Mouse (Mus musculus): ENCODE data around the gene Usp36. TPM values are rescaled to one million over a fixed set of nuclear protein-coding genes. Genes with fewer than 3 reads are reported as not detected.

Gene Usp36
- polyA plus RNA-seq, 1 experiment: 3.9 TPM

DNA sequence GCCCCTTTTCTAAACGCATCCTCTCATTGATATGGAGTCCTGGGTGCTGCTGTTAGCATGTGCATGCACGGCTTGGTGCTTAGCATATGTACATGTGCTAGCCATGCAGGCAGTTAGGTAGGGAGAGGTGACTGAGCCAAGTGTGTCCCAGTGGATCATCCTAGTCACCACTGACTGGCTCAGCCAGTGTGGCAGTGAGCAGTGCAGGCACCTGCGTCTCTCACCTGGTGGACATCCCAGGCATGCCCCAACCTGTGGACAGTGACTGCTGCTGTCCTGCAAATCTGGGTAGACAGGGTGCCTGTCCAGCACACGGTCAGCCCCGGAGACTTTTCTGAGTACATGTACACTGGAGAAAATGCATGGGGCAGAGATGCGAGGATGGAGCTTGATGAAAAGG lies 38.5 kb upstream of the Usp36 start:
- Histone ChIP-seq H3K4me3 (ENCODE audit: control insufficient read depth, low read depth, low read length) (no peak overlapping the region), H3K36me3 (ENCODE audit: control insufficient read depth, insufficient read depth, low read length) (no peaks in the 10 kb centered on the region), H3K27me3 (ENCODE audit: control insufficient read depth, insufficient read depth, low read length) (no peaks in the 10 kb centered on the region), H3K27ac (ENCODE audit: control insufficient read depth, insufficient read depth, low read depth, low read length) (0 out of 2 replicates have a peak overlapping the region, but pooled peaks have one; percentile 5), H3K4me1 (ENCODE audit: control insufficient read depth, insufficient read depth, low read length) (peaks cover 26% of the 10 kb centered on the region)
- TF ChIP-seq CTCF (IDR thresholded peaks at IDR 0.05; ENCODE audit: control insufficient read depth, insufficient read depth, insufficient replicate concordance, low read depth, low read length) (no peak; the same call in 1 of the 2 replicates), POLR2A (IDR thresholded peaks at IDR 0.05; ENCODE audit: control insufficient read depth, low read depth, low read length) (no peak)

DNA sequence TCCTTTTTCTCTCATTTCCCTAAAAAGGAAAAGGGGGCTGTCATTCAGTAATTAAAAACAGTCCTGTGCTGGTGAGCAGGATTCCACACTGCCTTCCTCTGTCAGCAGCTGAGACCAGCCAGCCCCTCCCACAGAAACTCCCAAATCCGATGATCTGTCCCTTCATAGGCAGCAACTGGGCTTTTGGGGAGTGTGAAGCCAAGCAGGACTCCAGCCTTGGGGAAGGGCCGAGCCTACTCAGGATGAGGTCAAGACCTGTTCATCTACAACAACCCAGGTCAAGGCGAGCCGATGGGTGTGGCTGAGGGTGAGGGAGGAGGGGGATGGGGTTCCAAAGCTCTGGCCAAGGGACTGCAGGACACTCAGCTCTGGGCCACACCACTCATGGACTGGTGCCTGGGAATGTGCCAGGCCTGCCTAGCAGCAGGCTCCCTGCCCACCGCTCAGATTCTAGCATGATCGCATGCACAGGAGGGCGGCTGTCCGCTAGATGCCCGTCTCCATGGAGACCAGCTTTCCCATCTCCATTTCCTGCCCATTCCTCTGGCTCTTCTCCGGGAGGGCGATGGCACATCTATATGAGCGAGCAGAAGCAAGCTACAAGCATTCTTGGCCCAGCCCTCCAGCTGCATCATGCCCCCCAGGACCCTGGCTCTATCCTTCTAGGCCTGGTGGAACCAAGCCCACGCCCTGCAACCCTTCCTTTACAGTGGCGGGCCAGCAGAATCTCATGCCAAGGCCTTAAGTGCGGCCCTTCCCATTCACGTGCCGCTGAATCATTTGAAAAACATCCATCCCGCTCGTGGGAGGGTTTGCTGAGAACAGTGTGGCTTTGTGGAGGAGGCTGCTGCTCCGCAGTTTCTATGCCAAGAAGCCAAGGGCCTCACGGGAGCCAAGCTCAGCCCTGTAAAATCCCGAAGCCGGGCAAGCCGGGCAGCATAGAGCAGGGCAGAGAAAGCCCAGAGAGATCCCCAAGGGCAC lies 37.2 kb upstream of the Usp36 start:
- Histone ChIP-seq H3K4me3 (ENCODE audit: control insufficient read depth, low read depth, low read length) (no peak overlapping the region), H3K36me3 (ENCODE audit: control insufficient read depth, insufficient read depth, low read length) (no peaks in the 10 kb centered on the region), H3K27ac (ENCODE audit: control insufficient read depth, insufficient read depth, low read depth, low read length) (peak overlapping the region; percentile 73), H3K4me1 (ENCODE audit: control insufficient read depth, insufficient read depth, low read length) (peaks cover 29% of the 10 kb centered on the region), H3K27me3 (ENCODE audit: control insufficient read depth, insufficient read depth, low read length) (no peaks in the 10 kb centered on the region)
- TF ChIP-seq POLR2A (IDR thresholded peaks at IDR 0.05; ENCODE audit: control insufficient read depth, low read depth, low read length) (no peak; the same call in 1 of the 2 replicates), CTCF (IDR thresholded peaks at IDR 0.05; ENCODE audit: control insufficient read depth, insufficient read depth, insufficient replicate concordance, low read depth, low read length) (no peak)

DNA sequence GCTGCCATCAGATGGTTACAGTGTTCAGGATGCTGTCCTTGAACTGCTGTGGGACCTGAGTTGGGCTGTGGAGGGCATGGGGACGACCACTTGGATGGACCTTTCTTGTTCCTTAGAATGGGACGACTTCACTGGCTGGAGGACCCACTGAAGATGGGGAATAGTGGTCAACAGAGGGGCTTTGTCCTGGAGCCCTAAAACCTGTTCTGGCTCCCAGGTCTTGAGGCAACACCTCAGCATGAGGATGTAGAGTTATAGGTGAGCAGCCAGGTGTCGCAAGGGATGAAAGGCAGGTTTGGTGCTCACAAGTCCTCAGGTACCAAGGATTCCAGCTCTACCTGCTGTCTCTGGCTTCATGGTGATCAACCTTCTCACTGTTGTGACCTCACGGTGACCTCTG lies 36.4 kb upstream of the Usp36 start:
- no peak overlapping the region for H3K4me3 ChIP-seq (ENCODE audit: control insufficient read depth, low read depth, low read length)
- peak overlapping the region; percentile 62 for H3K27ac ChIP-seq (ENCODE audit: control insufficient read depth, insufficient read depth, low read depth, low read length)
- no peaks in the 10 kb centered on the region for H3K27me3 ChIP-seq (ENCODE audit: control insufficient read depth, insufficient read depth, low read length)
- H3K4me1 ChIP-seq (ENCODE audit: control insufficient read depth, insufficient read depth, low read length): peaks cover 34% of the 10 kb centered on the region
- H3K36me3 ChIP-seq (ENCODE audit: control insufficient read depth, insufficient read depth, low read length): no peaks in the 10 kb centered on the region
- TF ChIP-seq POLR2A (IDR thresholded peaks at IDR 0.05; ENCODE audit: control insufficient read depth, low read depth, low read length) (no peak), CTCF (IDR thresholded peaks at IDR 0.05; ENCODE audit: control insufficient read depth, insufficient read depth, insufficient replicate concordance, low read depth, low read length) (no peak)

DNA sequence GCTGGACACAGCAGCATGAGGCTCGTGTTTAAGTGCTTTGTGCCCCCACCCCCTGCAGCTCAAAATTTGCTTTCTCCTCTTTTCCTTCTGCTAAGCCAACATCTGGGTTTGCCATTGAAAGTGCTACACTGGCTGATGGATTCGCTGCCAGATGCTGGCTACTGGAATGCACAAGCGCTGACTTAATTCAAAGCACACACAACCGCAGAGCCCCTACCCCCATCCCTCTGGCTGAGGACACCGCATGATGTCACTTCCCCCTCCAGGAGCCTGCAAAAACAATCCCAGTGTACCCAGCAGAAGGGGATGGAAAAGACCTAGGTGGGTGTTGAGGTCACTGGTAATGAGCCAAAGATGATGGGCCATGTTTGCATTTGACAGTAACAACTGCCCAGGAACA lies 34.5 kb upstream of the Usp36 start:
- TF ChIP-seq POLR2A (IDR thresholded peaks at IDR 0.05; ENCODE audit: control insufficient read depth, low read depth, low read length) (no peak), CTCF (IDR thresholded peaks at IDR 0.05; ENCODE audit: control insufficient read depth, insufficient read depth, insufficient replicate concordance, low read depth, low read length) (no peak)
- Histone ChIP-seq H3K4me3 (ENCODE audit: control insufficient read depth, low read depth, low read length) (no peak overlapping the region), H3K27me3 (ENCODE audit: control insufficient read depth, insufficient read depth, low read length) (no peaks in the 10 kb centered on the region), H3K27ac (ENCODE audit: control insufficient read depth, insufficient read depth, low read depth, low read length) (no peak overlapping the region; the same call in 1 of the 2 replicates), H3K4me1 (ENCODE audit: control insufficient read depth, insufficient read depth, low read length) (peaks cover 30% of the 10 kb centered on the region), H3K36me3 (ENCODE audit: control insufficient read depth, insufficient read depth, low read length) (no peaks in the 10 kb centered on the region)

DNA sequence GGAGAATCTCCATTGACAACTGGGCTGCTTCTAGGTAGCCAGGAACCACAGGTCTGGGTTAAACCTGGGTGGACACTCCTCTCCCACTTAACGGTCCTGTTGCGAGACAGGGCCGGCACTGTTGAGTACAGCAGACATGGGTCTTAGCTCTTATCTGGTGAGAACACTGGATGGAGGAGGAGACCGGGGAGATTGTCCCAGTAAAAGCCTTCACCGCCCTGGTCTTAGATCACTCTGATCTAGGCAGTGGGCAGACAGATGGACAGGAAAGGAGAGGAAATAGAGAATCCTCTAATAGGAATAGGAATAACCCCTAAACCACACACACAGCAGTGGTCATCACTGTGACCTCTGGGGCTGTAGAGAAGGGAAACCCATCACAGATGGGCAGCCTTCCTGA lies 33.9 kb upstream of the Usp36 start:
- Histone ChIP-seq H3K36me3 (ENCODE audit: control insufficient read depth, insufficient read depth, low read length) (no peaks in the 10 kb centered on the region), H3K4me1 (ENCODE audit: control insufficient read depth, insufficient read depth, low read length) (peaks cover 30% of the 10 kb centered on the region), H3K27ac (ENCODE audit: control insufficient read depth, insufficient read depth, low read depth, low read length) (peak overlapping the region; percentile 16; the same call in 1 of the 2 replicates), H3K27me3 (ENCODE audit: control insufficient read depth, insufficient read depth, low read length) (no peaks in the 10 kb centered on the region), H3K4me3 (ENCODE audit: control insufficient read depth, low read depth, low read length) (no peak overlapping the region)
- TF ChIP-seq POLR2A (IDR thresholded peaks at IDR 0.05; ENCODE audit: control insufficient read depth, low read depth, low read length): no peak
- no peak for TF ChIP-seq CTCF (IDR thresholded peaks at IDR 0.05; ENCODE audit: control insufficient read depth, insufficient read depth, insufficient replicate concordance, low read depth, low read length)

DNA sequence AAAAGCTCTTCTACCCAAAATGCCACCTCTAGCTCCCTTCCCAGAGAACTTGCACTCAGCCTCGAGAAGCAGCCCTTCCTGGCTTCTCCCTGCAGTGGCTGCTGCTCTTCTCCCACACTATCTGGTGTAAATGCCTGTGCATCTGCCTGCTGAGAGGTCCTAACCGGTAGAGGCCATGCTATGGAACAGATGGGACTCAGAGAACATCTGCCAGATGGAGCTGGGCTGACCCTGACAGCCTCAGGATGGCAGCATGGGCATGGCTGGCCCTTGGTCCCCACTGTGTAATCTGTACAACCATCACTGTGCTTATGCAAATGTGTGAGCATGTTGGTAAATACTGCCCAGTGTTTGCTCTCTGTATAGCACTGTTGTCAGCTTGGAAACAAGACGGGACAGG lies 32.6 kb upstream of the Usp36 start:
- Histone ChIP-seq H3K4me3 (ENCODE audit: control insufficient read depth, low read depth, low read length) (no peak overlapping the region), H3K27me3 (ENCODE audit: control insufficient read depth, insufficient read depth, low read length) (no peaks in the 10 kb centered on the region), H3K27ac (ENCODE audit: control insufficient read depth, insufficient read depth, low read depth, low read length) (no peak overlapping the region), H3K36me3 (ENCODE audit: control insufficient read depth, insufficient read depth, low read length) (no peaks in the 10 kb centered on the region), H3K4me1 (ENCODE audit: control insufficient read depth, insufficient read depth, low read length) (peaks cover 26% of the 10 kb centered on the region)
- TF ChIP-seq CTCF (IDR thresholded peaks at IDR 0.05; ENCODE audit: control insufficient read depth, insufficient read depth, insufficient replicate concordance, low read depth, low read length) (no peak), POLR2A (IDR thresholded peaks at IDR 0.05; ENCODE audit: control insufficient read depth, low read depth, low read length) (no peak)

DNA sequence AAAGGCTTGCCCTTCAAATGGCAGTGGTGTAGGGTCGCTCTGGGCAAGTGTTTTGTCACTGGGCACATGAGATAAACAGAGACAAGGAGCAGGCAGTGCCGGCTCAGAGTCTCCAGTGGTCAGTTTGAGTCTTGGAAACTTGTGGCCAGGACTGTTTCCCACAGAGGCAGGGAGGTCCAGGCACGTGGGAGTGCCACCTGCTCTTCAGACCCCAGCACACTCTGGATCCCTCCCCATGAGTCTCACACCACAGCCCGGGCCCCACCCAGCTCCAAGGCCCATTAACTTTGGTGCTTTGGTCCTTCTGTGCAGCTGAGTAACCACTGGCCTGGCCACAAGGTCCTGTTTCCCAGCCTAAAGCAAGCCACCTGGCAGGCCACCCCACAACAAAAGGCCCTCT lies 31.9 kb upstream of the Usp36 start:
- Histone ChIP-seq H3K27ac (ENCODE audit: control insufficient read depth, insufficient read depth, low read depth, low read length) (no peak overlapping the region), H3K36me3 (ENCODE audit: control insufficient read depth, insufficient read depth, low read length) (no peaks in the 10 kb centered on the region), H3K4me3 (ENCODE audit: control insufficient read depth, low read depth, low read length) (no peak overlapping the region), H3K4me1 (ENCODE audit: control insufficient read depth, insufficient read depth, low read length) (peaks cover 23% of the 10 kb centered on the region), H3K27me3 (ENCODE audit: control insufficient read depth, insufficient read depth, low read length) (no peaks in the 10 kb centered on the region)
- TF ChIP-seq POLR2A (IDR thresholded peaks at IDR 0.05; ENCODE audit: control insufficient read depth, low read depth, low read length) (no peak), CTCF (IDR thresholded peaks at IDR 0.05; ENCODE audit: control insufficient read depth, insufficient read depth, insufficient replicate concordance, low read depth, low read length) (no peak)

All from testis, adult 2 months (tissue).